Mouse (Mus musculus) heart, embryonic 13.5 days (tissue): Measurements from ENCODE around the gene Gm12695. TPM values are rescaled to one million over a fixed set of nuclear protein-coding genes. Genes with fewer than 3 reads are reported as not detected.

Experiments
- ATAC-seq: fragments of 200-750 bp; cut with Nextera tagmentation; 2 replicates; pipeline ENCODE4 v1.8.0; 2017; ENCODE audit warnings: moderate TSS enrichment; ENCODE audit not compliant: insufficient number of reproducible peaks, low FRiP score, low TSS enrichment; ENCODE audit errors: extremely low read depth
- H3K27ac ChIP-seq: fragments of 300-500 bp; sonication (generic); replicated peaks from 2 replicates; pipeline ENCODE4 v1.5.1; 2015; ENCODE audit warnings: moderate library complexity, mild to moderate bottlenecking, inconsistent platforms
- H3K27me3 ChIP-seq: fragments of 300-500 bp; sonication (generic); replicated peaks from 2 replicates; pipeline ENCODE4 v1.6.1; 2015; ENCODE audit warnings: mild to moderate bottlenecking, inconsistent platforms
- H3K36me3 ChIP-seq: fragments of 300-500 bp; sonication (generic); 2 replicates; pipeline ENCODE4 v1.6.1; 2015; ENCODE audit warnings: mild to moderate bottlenecking, inconsistent platforms
- H3K4me1 ChIP-seq: fragments of 300-500 bp; sonication (generic); 2 replicates; pipeline ENCODE4 v1.6.1; 2015; ENCODE audit warnings: inconsistent platforms
- H3K4me2 ChIP-seq: fragments of 300-500 bp; sonication (generic); 2 replicates; pipeline ENCODE4 v1.6.1; 2015; ENCODE audit warnings: inconsistent platforms, mild to moderate bottlenecking, moderate library complexity
- H3K4me3 ChIP-seq: fragments of 300-500 bp; sonication (generic); 2 replicates; pipeline ENCODE4 v1.5.1; 2015; ENCODE audit warnings: moderate library complexity, mild to moderate bottlenecking, inconsistent platforms
- H3K9ac ChIP-seq: fragments of 300-500 bp; sonication (generic); 2 replicates; pipeline ENCODE4 v1.6.1; 2015; ENCODE audit warnings: inconsistent platforms, mild to moderate bottlenecking, moderate library complexity
- H3K9me3 ChIP-seq: fragments of 300-500 bp; sonication (generic); 2 replicates; pipeline ENCODE4 v1.6.1; 2016; ENCODE audit warnings: inconsistent platforms
- WGBS: fragments of 180-500 bp; shearing (Covaris S2); methylation state at CpG from one replicate; pipeline ENCODE4 v1.1.7; 2015; ENCODE audit warnings: mixed read lengths; 5-methylcytosine and 5-hydroxymethylcytosine counted together
- polyA plus RNA-seq: library from polyadenylated mRNA; unstranded; fragments of >200 nt; fragmentation: Nextera tagmentation; extraction: Ambion mirVana; gene quantifications from 2 replicates; pipeline ENCODE4 v1.2.1, GENCODE M21; 2015

Gene Gm12695
- polyA plus RNA-seq, result not detected in 2 replicates

DNA sequence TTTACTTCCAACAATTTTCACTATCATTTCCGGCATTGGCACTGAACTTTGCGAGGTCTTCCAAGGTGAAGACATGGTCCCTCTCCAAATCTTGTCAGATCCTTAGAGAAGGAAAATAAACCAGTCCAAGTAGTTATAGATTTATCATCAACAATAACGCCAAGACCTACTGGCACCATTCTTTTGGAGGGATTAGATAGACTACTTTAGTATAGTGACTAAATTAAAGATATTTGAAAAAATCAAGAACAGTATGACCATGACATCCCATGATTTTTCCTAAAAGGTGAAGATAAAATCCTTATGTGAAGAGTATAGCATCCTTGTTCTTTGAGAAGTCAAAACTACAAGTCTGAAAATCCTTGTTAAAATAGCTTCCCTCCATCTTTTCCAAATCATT is at the start of gene Gm12695:
Gene Gm12695 (minus strand): TSS at position 101 of the 400 bp plus-strand sequence.
- H3K4me1 ChIP-seq, result no peaks in the 10 kb centered on the region
- no peak within 1 kb of the TSS for H3K4me2 ChIP-seq

DNA sequence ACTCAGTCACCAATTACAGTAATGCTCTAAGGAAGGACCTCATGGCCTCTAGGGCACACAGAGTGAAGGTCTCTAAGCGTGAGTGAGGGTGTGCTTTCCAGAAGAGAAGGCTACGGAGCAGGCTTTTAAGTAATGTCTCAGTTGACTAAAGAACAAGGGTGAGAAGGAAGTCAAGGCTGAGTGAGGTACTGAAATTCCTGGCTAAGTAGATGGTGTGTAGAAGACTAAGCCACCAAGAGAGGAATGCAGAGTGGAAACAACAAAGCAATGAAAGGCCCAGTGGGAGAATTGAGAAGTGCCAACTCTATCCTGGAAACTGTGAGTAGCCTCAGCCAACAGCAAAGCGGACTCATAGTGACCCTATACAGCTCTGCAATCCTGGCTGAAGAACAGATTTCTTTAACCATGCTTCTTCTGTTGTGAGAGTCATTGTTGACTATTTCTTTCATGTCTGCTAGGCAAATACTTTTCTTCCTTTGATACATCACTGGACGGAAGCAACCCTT is 40.6 kb upstream of the Gm12695 start:
- WGBS, result 68% methylated on average over 4 of the region's 4 CpGs
- no peak for ATAC-seq
- Histone ChIP-seq H3K9me3 (no peaks in the 10 kb centered on the region), H3K4me2 (no peak overlapping the region), H3K9ac (no peak overlapping the region), H3K27me3 (no peaks in the 10 kb centered on the region), H3K4me3 (no peak overlapping the region), H3K27ac (no peak overlapping the region), H3K4me1 (no peaks in the 10 kb centered on the region), H3K36me3 (no peaks in the 10 kb centered on the region)

More for the DNA sequence above, at the start of gene Gm12695:
- 81% methylated on average over 3 of the region's 3 CpGs for WGBS
- Histone ChIP-seq H3K27me3 (no peaks in the 10 kb centered on the region), H3K27ac (no peak within 1 kb of the TSS), H3K9ac (no peak within 1 kb of the TSS), H3K9me3 (no peaks in the 10 kb centered on the region), H3K36me3 (no peaks in the 10 kb centered on the region), H3K4me3 (no peak within 1 kb of the TSS)
- ATAC-seq, result no peak

DNA sequence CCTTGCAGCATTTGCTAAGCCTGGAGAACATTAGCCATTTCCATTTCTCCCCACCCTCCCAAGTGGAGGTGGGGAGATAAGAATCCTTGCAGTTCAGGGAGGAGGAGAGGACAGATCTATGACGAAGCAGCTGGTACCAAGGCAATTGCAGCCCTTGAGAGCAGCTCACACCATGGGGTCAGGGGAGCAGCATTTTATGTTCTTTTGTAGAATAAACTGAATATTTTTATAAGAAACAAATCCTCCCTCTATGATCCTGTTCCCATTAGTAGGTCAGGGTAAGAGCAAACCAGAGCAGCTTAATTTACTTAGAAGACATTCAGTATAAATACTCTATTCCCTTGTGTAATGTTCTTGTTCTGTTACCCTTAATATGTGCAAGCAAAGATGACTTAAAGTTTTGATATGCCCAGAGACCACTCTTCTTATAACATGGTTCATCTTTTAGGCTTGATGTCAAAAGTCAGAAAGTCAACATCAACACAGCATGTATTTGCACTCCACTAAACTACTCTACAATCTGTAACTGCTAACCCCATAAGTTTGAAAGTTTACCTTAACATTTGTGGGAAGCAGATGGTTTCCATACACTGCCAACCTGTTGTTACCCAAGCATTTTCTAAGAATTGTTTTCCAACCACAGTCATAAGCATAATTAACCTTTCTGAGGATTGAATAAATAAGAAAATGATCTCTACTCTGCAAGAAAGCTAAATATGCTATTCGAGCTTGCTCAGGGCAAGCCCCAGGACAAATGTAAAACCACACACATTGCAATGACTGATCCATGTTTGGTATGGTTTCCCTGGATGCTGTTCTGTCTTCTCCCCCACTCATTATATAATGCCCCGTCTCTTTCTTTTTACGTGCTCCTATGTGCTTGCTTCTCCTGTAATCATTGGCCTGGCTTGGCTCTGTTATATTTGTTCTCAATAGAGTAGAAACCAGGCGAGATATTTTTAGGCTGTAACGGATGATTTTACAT is 22.1 kb upstream of the Gm12695 start:
- Histone ChIP-seq H3K9ac (no peak overlapping the region), H3K27me3 (no peaks in the 10 kb centered on the region), H3K36me3 (no peaks in the 10 kb centered on the region), H3K27ac (no peak overlapping the region), H3K9me3 (no peaks in the 10 kb centered on the region), H3K4me1 (no peaks in the 10 kb centered on the region), H3K4me2 (no peak overlapping the region), H3K4me3 (no peak overlapping the region)
- ATAC-seq, result no peak
- 59% methylated on average over 6 of the region's 6 CpGs for WGBS

DNA sequence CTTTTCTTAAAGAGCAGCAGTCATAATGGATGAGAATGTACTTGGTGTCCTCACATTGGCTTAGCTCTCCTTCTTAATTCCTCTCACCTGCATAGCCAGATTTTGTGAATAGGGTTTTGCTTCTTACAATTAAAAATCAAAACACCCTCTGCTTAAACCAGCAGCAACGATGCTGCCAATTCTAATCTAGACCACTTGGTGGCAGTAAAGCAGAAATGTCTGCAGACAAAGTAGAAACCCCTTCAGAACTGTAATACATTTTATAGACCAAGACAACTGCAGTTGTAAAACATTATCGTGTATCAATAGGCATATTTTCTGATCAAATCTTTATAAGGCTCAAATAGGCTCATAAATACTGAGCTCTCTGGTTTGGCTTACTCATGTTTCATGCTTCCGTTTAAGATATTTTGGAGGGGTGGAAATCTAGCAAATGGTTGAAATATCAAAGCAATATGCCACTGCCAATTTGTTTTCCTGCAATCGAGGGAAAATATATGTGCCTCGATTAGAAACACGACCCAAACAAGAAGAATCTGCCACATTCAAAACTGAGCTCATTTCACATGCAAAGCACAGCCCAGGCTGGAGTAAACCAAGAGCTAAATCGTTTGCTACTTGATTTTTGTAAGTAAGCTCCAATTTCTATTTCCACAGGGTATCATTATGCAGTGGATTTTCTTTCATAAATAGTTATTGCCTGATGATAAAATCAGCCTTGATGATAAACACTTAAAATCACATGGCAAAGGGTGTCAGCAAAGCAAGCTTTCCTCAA is 14.6 kb upstream of the Gm12695 start:
- 0 out of 2 replicates have a peak, but pooled peaks cover 3% of the 10 kb centered on the region for H3K4me1 ChIP-seq
- H3K27me3 ChIP-seq, result no peaks in the 10 kb centered on the region
- H3K36me3 ChIP-seq, result no peaks in the 10 kb centered on the region
- no peak overlapping the region for H3K27ac ChIP-seq
- WGBS, result 36% methylated on average over 7 of the region's 7 CpGs
- no peak overlapping the region for H3K4me3 ChIP-seq
- ATAC-seq, result no peak
- no peaks in the 10 kb centered on the region for H3K9me3 ChIP-seq
- H3K4me2 ChIP-seq, result no peak overlapping the region
- no peak overlapping the region for H3K9ac ChIP-seq

DNA sequence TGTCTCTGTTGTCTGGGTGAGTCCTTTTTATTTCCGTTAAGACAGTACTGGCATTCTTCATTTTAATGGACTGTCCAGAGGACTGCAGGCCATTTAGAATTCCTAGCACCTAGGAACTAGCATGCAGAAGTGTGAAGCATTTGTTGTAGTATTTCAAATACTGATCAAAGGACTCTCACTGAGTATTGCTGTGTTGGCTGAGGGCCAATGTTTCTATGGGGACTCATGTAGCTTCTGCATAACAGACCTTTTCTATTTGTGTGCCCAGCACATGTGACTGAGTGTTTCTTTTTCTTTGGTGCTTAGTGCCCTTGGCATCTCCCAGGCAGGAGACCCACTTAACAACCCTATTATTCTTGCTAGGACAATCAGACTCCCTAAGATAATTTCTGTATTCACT is 12.6 kb upstream of the Gm12695 start:
- 45% methylated on average over 1 of the region's 1 CpGs for WGBS
- Histone ChIP-seq H3K9me3 (no peaks in the 10 kb centered on the region), H3K4me3 (no peak overlapping the region), H3K9ac (no peak overlapping the region), H3K4me1 (0 out of 2 replicates have a peak, but pooled peaks cover 3% of the 10 kb centered on the region), H3K36me3 (no peaks in the 10 kb centered on the region), H3K27ac (no peak overlapping the region), H3K27me3 (no peaks in the 10 kb centered on the region), H3K4me2 (no peak overlapping the region)
- ATAC-seq, result peak; percentile 46; the same call in 1 of the 2 replicates

DNA sequence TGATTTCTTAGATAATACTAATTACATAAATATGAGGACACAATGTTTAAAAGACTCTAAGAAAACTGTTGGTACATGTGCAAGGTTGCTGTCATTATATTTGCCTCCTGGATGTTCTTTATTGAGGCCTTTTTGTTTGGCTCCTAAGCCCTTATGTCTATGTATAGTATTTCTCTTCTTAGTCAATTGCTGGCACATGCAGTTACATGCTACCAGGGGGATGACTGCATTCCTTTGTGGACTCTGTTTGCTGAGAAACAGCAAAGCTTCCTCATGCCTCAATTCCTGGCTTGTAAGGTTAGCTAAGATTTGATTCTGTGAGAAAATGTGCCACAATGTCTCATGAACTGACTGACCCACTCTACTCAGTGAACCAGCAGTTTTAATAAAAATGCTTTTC is 6.3 kb upstream of the Gm12695 start:
- Histone ChIP-seq H3K4me2 (no peak overlapping the region), H3K27ac (no peak overlapping the region), H3K4me1 (no peaks in the 10 kb centered on the region), H3K9ac (no peak overlapping the region), H3K27me3 (no peaks in the 10 kb centered on the region), H3K9me3 (no peaks in the 10 kb centered on the region), H3K36me3 (no peaks in the 10 kb centered on the region), H3K4me3 (no peak overlapping the region)
- ATAC-seq, result no peak

DNA sequence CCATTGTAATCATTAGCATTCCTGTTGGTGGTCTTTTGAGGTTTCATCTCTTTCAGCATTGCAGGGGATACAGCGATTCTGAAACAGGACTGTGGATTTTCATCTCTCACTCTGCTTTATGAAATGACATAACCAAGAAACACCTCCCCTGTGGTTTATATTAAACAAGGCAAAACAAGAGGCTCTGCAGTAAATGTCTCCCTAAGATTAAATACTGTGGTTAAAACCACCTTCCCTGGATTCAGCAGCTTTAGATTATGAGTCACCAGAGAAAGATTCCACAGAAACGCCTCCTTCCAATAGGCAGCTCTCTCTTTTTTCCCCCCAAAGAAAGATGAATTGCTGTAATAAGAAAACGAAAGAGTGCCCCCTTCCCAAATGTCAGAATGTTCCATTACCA is 4.9 kb upstream of the Gm12695 start:
- H3K27me3 ChIP-seq, result no peaks in the 10 kb centered on the region
- no peak overlapping the region for H3K4me2 ChIP-seq
- 50% methylated on average over 3 of the region's 3 CpGs for WGBS
- no peaks in the 10 kb centered on the region for H3K36me3 ChIP-seq
- no peaks in the 10 kb centered on the region for H3K4me1 ChIP-seq
- H3K4me3 ChIP-seq, result no peak overlapping the region
- ATAC-seq, result no peak
- no peak overlapping the region for H3K27ac ChIP-seq
- no peaks in the 10 kb centered on the region for H3K9me3 ChIP-seq
- no peak overlapping the region for H3K9ac ChIP-seq

DNA sequence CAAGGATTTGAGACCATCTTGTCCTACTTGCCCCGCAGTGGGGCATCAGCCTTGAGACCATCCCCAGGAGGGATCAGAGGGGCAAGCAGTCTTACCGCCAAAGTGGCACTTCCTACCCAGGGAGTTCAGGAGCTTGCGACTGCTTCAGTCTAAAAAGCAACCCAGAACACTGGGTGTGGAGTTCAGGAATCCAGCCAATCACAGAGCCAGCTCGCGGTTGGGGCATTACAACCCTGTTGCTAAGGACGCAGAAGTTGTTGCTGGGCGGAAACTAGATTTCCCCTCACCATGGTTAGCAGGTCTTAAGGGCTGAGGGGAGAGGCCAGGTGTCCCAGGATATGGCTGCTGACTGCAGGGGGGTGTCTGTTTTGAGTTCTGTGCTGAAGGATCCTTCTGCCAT is 1.6 kb upstream of the Gm12695 start:
- no peaks in the 10 kb centered on the region for H3K36me3 ChIP-seq
- ATAC-seq, result no peak
- no peak overlapping the region for H3K9ac ChIP-seq
- 11% methylated on average over 7 of the region's 7 CpGs for WGBS
- no peak overlapping the region for H3K27ac ChIP-seq
- no peak overlapping the region for H3K4me3 ChIP-seq
- H3K9me3 ChIP-seq, result no peaks in the 10 kb centered on the region
- no peaks in the 10 kb centered on the region for H3K4me1 ChIP-seq
- no peaks in the 10 kb centered on the region for H3K27me3 ChIP-seq
- H3K4me2 ChIP-seq, result no peak overlapping the region

DNA sequence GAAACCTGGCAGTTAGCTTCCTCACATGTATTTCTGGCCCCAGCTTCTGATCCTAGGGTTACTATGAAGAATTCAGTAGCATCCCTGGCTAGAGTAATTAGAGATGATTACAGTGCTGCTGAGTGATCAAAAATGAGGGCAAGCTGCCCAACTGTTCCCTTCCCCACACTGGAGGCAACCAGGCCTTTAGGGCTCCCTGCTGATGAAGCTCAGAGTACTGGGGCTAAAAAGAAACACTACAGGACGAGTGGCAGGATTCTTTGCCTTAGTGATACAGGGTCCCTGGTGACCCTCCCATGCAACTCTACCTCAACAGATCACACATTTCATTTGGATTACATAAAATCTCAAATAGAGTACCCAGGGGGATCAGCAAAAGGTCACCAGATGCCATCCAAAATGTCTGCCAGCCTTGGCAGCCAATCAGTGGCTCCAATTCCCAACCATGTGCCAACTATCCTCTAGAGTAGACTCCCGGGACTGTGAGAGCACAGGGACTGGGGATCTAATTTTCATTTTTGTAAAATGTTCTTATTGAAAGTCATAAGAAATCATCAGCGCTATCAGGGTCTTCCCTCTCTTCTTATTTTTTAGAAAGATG is 11.9 kb downstream of the Gm12695 start:
- 70% methylated on average over 3 of the region's 3 CpGs for WGBS
- Histone ChIP-seq H3K27ac (no peak overlapping the region), H3K4me2 (no peak overlapping the region), H3K9me3 (no peaks in the 10 kb centered on the region), H3K4me1 (no peaks in the 10 kb centered on the region), H3K36me3 (no peaks in the 10 kb centered on the region), H3K9ac (no peak overlapping the region), H3K27me3 (no peaks in the 10 kb centered on the region), H3K4me3 (no peak overlapping the region)
- ATAC-seq, result no peak

DNA sequence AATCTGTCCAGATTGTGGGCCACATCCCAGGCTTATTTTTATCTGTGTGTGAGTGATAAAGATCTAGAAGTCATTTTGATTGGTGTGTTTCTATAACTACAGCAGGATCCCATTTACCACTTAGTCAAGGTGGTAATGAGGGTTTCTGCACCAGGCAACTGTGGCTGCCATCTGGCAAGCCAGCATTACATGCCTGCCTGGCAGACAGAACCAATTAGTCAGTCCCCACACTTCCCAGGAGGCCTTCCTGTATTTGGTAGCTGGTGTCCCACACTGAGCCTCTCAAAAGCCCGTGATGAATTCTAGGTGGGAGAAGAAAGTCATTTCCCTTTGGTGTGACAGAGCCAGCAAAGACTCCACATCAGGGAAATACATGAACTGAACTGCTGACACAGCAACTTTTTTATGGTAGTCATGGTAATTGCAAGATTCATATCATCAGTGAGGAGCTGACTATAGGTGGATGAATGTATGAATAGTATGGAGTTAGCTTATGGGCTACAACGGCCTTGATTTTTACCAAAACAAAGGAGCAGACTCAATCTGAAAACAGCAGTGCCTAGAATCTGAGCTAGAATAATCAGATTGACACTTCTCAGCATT is 18.5 kb downstream of the Gm12695 start:
- Histone ChIP-seq H3K4me3 (no peak overlapping the region), H3K9me3 (no peaks in the 10 kb centered on the region), H3K4me2 (no peak overlapping the region), H3K36me3 (no peaks in the 10 kb centered on the region), H3K9ac (no peak overlapping the region), H3K27ac (no peak overlapping the region), H3K4me1 (no peaks in the 10 kb centered on the region), H3K27me3 (no peaks in the 10 kb centered on the region)
- WGBS, result 36% methylated on average over 2 of the region's 2 CpGs
- no peak for ATAC-seq

DNA sequence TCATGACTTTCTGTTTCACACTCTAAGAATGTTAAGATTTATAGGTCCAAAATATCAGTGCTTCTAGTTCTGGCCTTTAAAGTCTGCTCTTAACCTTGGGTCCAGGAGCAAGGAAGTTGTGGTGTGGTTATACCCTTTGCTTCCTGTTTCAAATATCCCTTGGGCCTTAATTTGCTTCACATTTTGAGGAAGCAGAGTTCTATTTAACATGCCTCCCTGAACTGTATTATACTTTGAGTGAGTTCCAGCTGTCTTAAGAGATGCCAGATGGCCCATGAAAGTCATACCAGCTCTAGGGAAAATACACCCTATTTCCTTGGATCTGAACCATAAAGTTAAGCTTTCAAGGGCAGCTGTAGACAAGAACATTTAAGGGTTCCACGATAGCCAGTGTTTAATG is 33.0 kb downstream of the Gm12695 start:
- 67% methylated on average over 1 of the region's 1 CpGs for WGBS
- H3K9me3 ChIP-seq, result no peaks in the 10 kb centered on the region
- no peaks in the 10 kb centered on the region for H3K4me1 ChIP-seq
- no peak overlapping the region for H3K4me3 ChIP-seq
- H3K27ac ChIP-seq, result no peak overlapping the region
- no peak overlapping the region for H3K9ac ChIP-seq
- ATAC-seq, result no peak
- H3K27me3 ChIP-seq, result no peaks in the 10 kb centered on the region
- H3K36me3 ChIP-seq, result no peaks in the 10 kb centered on the region
- H3K4me2 ChIP-seq, result no peak overlapping the region
